Mouse (Mus musculus) small intestine, adult 10 weeks (tissue): ENCODE results near the gene Ophn1. TPM values are rescaled to one million over a fixed set of nuclear protein-coding genes. Genes with fewer than 3 reads are reported as not detected.

ENCODE experiments used
- polyA plus RNA-seq: library from polyadenylated mRNA; stranded (reverse); fragments of 350-450 nt; fragmentation: Illumina TruSeq; extraction: RNeasy Lipid Tissue Mini Kit (QIAGEN cat#74804); gene quantifications from one replicate; pipeline ENCODE4 v1.2.3, GENCODE M21; 2014; ENCODE audit warnings: low replicate concordance

Gene Ophn1
- 13.3 TPM for polyA plus RNA-seq

GRCm38 (mm10) chrX:98890406-98891116, at the start of gene Ophn1:
Ophn1 (minus strand) TSS chrX:98891025.

DNA sequence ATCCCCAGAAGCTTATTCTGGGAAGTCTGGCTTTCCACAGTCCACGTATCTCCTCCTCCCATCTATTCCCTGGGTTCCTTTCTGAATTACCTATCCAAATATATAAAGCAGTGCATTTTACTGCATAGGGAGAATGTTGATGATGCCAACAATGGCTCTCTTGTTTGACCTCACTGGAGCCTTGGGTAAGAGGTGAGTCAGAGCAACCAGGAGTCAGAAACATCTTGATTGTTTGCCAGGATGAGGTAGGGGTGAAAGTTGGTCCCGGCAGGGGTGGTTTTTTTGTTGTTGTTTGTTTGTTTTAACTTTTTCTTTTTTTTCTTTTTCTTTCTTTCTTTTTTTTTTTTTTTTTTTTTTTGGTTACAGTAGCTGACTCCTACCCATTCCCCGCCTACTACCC, 45.3 kb upstream of the Ophn1 start, which contains the start of gene Yipf6:
Yipf6 (plus strand) TSS at position 216 of the 400 bp plus-strand sequence.

Other genes starting within 250 kb of the Ophn1 start
- 74.7 TPM for gene Yipf6, start 45.3 kb upstream of the Ophn1 start, polyA plus RNA-seq
- gene Stard8, start 112.2 kb upstream of the Ophn1 start, polyA plus RNA-seq, result 1.2 TPM
- 1.7 TPM for gene Efnb1, start 245.1 kb upstream of the Ophn1 start, polyA plus RNA-seq